In genomic region chr19:46058466-46058865, GRCm38 (mm10) we compare ENCODE assay signal across 13 mouse cellular contexts. TPM values are rescaled to one million over a fixed set of nuclear protein-coding genes. Genes with fewer than 3 reads are reported as not detected.
DNase-seq lines count a peak whose midpoint lies in the region; ATAC-seq and TF ChIP-seq lines count a peak whose summit lies in the region.
"Had no signal": no experiment of that assay in that cellular context is flagged by ENCODE, and none has a peak within 500 bp of the region (broad histone marks: within the 10 kb centered on the region; RNA-seq: fewer than 3 reads in every experiment).

No protein-coding gene starts in this region.

- peak overlapping the region; percentile 8; the same call in 1 of the 2 replicates for H3K4me3 ChIP-seq in forebrain, embryonic 12.5 days (replicated peaks)
- H3K4me3 ChIP-seq in forebrain, postnatal 0 days (ENCODE audit: low read depth, low read length), result no peak overlapping the region
- 0 out of 2 replicates have a peak overlapping the region, but pooled peaks have one; percentile 93 for H3K4me3 ChIP-seq in kidney, embryonic 15.5 days (replicated peaks)
- peak overlapping the region; percentile 42; the same call in 1 of the 2 replicates for H3K4me3 ChIP-seq in G1E (ENCODE audit: low read depth, low read length)
- H3K4me3 ChIP-seq in liver, embryonic 13.5 days (replicated peaks), result peak overlapping the region; percentile 94
- H3K4me3 ChIP-seq in gastrocnemius, adult 2 months, result no peak overlapping the region
- H3K4me3 ChIP-seq: left cerebral cortex, adult 2 months had no signal

- H3K27ac ChIP-seq in forebrain, embryonic 12.5 days, result no peak overlapping the region
- no peak overlapping the region for H3K27ac ChIP-seq in forebrain, postnatal 0 days (ENCODE audit: low read depth, low read length)
- no peak overlapping the region for H3K27ac ChIP-seq in kidney, embryonic 15.5 days
- peak overlapping the region; percentile 94 for H3K27ac ChIP-seq in liver, embryonic 13.5 days
- no peak overlapping the region for H3K27ac ChIP-seq in gastrocnemius, adult 2 months
- H3K27ac ChIP-seq: left cerebral cortex, adult 2 months had no signal

- 96% methylated on average over 7 of the region's 7 CpGs for WGBS in forebrain, embryonic 12.5 days
- WGBS in forebrain, postnatal 0 days, result 98% methylated on average over 7 of the region's 7 CpGs
- WGBS in kidney, embryonic 15.5 days, result 92% methylated on average over 7 of the region's 7 CpGs
- WGBS in liver, embryonic 13.5 days (ENCODE audit: insufficient replicate concordance), result 66% methylated on average over 7 of the region's 7 CpGs

- DNase-seq in forebrain, postnatal 0 days, result no peak
- no peak for DNase-seq in kidney, postnatal 25 days
- no peak for DNase-seq in G1E (ENCODE audit: low spot score)
- no peak for DNase-seq in liver, embryonic 13.5 days
- DNase-seq in layer of hippocampus, adult 9-10 months (ENCODE audit: low spot score), result no peak
- no peak for DNase-seq in gastrocnemius, adult 2 months
- DNase-seq: heart, postnatal 10 days; kidney, postnatal 10 days; lung, postnatal 4 days; right cerebral cortex, adult 18-20 months had no signal

- no peak for ATAC-seq in forebrain, embryonic 12.5 days (ENCODE audit: low FRiP score)
- ATAC-seq in forebrain, postnatal 0 days, result no peak
- ATAC-seq in kidney, embryonic 15.5 days (replicated peaks; ENCODE audit: low FRiP score), result no peak
- ATAC-seq in G1E (ENCODE audit: extremely low read depth, insufficient number of reproducible peaks, low FRiP score, poor library complexity, severe bottlenecking), result no peak
- no peak for ATAC-seq in liver, embryonic 13.5 days (ENCODE audit: low read depth)

- H3K4me2 ChIP-seq in forebrain, embryonic 12.5 days, result no peak overlapping the region
- no peak overlapping the region for H3K4me2 ChIP-seq in forebrain, postnatal 0 days (ENCODE audit: low read depth)
- H3K4me2 ChIP-seq in kidney, embryonic 15.5 days, result peak overlapping the region; percentile 84
- H3K4me2 ChIP-seq in liver, embryonic 13.5 days, result peak overlapping the region; percentile 98

- H3K27me3 ChIP-seq in forebrain, embryonic 12.5 days, result no peaks in the 10 kb centered on the region
- no peaks in the 10 kb centered on the region for H3K27me3 ChIP-seq in forebrain, postnatal 0 days (ENCODE audit: insufficient read depth, low read length)
- no peaks in the 10 kb centered on the region for H3K27me3 ChIP-seq in kidney, embryonic 15.5 days
- H3K27me3 ChIP-seq in G1E (ENCODE audit: insufficient read depth, low read length), result no peaks in the 10 kb centered on the region; the same call in 1 of the 2 replicates
- H3K27me3 ChIP-seq in liver, embryonic 13.5 days, result no peaks in the 10 kb centered on the region

- no peaks in the 10 kb centered on the region for H3K9me3 ChIP-seq in forebrain, embryonic 12.5 days
- no peaks in the 10 kb centered on the region for H3K9me3 ChIP-seq in forebrain, postnatal 0 days (ENCODE audit: low read length)
- no peaks in the 10 kb centered on the region for H3K9me3 ChIP-seq in kidney, embryonic 15.5 days (replicated peaks)
- peaks cover 3% of the 10 kb centered on the region; the same call in 1 of the 2 replicates for H3K9me3 ChIP-seq in G1E (replicated peaks)
- H3K9me3 ChIP-seq in liver, embryonic 13.5 days (replicated peaks), result 0 out of 2 replicates have a peak, but pooled peaks cover 4% of the 10 kb centered on the region

- intact Hi-C loops in gastrocnemius, adult 2 months (cut with DNase I), result loop anchor here (1.0 kb wide), 1 partner anchor 15 kb away; no protein-coding TSS in a partner anchor

- no peak for TF ChIP-seq CTCF in forebrain, postnatal 0 days (IDR thresholded peaks at IDR 0.05; ENCODE audit: low read depth)
- no peak for TF ChIP-seq CTCF in G1E (IDR thresholded peaks at IDR 0.05; ENCODE audit: low read depth, low read length)
- TF ChIP-seq CTCF in gastrocnemius, adult 2 months (IDR thresholded peaks at IDR 0.05), result no peak

- H3K4me1 ChIP-seq in forebrain, embryonic 12.5 days, result peaks cover 16% of the 10 kb centered on the region
- 0 out of 2 replicates have a peak, but pooled peaks cover 5% of the 10 kb centered on the region for H3K4me1 ChIP-seq in forebrain, postnatal 0 days (ENCODE audit: insufficient read depth)
- peaks cover 22% of the 10 kb centered on the region for H3K4me1 ChIP-seq in kidney, embryonic 15.5 days
- H3K4me1 ChIP-seq in G1E (ENCODE audit: insufficient read depth, low read depth, low read length), result peaks cover 54% of the 10 kb centered on the region
- peaks cover 55% of the 10 kb centered on the region for H3K4me1 ChIP-seq in liver, embryonic 13.5 days (replicated peaks)

- H3K36me3 ChIP-seq in forebrain, embryonic 12.5 days (replicated peaks), result peaks cover 21% of the 10 kb centered on the region
- H3K36me3 ChIP-seq in forebrain, postnatal 0 days (ENCODE audit: insufficient read depth), result peaks cover 24% of the 10 kb centered on the region
- peaks cover 23% of the 10 kb centered on the region for H3K36me3 ChIP-seq in kidney, embryonic 15.5 days
- peaks cover 45% of the 10 kb centered on the region for H3K36me3 ChIP-seq in G1E (replicated peaks)
- H3K36me3 ChIP-seq in liver, embryonic 13.5 days, result peaks cover 31% of the 10 kb centered on the region

- H3K9ac ChIP-seq in forebrain, embryonic 12.5 days, result no peak overlapping the region
- no peak overlapping the region for H3K9ac ChIP-seq in forebrain, postnatal 0 days
- H3K9ac ChIP-seq in kidney, embryonic 15.5 days, result no peak overlapping the region
- H3K9ac ChIP-seq in liver, embryonic 13.5 days, result peak overlapping the region; percentile 95; the same call in 1 of the 2 replicates

RNA-seq across cellular contexts. Expression of gene Ldb1, which starts 13.5 kb away (rescaled TPM):
- 138 and 139 TPM in 2 replicates for polyA plus RNA-seq in forebrain, embryonic 12.5 days (2016; fragmentation: Nextera tagmentation; extraction: Ambion mirVana)
- 140 and 162 TPM in 2 replicates for total RNA-seq in forebrain, postnatal 0 days (2014; rRNA removed)
- polyA plus RNA-seq in forebrain, postnatal 0 days (2015; fragmentation: Nextera tagmentation; extraction: Ambion mirVana), result 82.6 and 90.4 TPM in 2 replicates
- polyA plus RNA-seq in kidney, embryonic 15.5 days (2015; fragmentation: Nextera tagmentation; extraction: Ambion mirVana), result 83.4 and 91.9 TPM in 2 replicates
- total RNA-seq in G1E (2014; fragmentation: Nextera tagmentation), result 145 and 160 TPM in 2 replicates
- total RNA-seq in G1E (2017), result 68.6 and 76.6 TPM in 2 replicates
- polyA plus RNA-seq in G1E (2012), result 405 and 501 TPM in 2 replicates
- 31.9 and 34.9 TPM in 2 replicates for polyA plus RNA-seq in liver, embryonic 13.5 days (2015; fragmentation: Nextera tagmentation; extraction: Ambion mirVana)
- total RNA-seq in gastrocnemius, adult 2 months (2021), result 10 to 100 TPM; 17.8 to 19.5 TPM

RNA-seq across cellular contexts. Expression of gene Pprc1, which starts 13.8 kb away (rescaled TPM):
- 37.1 and 41.7 TPM in 2 replicates for polyA plus RNA-seq in forebrain, embryonic 12.5 days (2016; fragmentation: Nextera tagmentation; extraction: Ambion mirVana)
- total RNA-seq in forebrain, postnatal 0 days (2014; rRNA removed), result 10.6 and 11.2 TPM in 2 replicates
- polyA plus RNA-seq in forebrain, postnatal 0 days (2015; fragmentation: Nextera tagmentation; extraction: Ambion mirVana), result 9.0 and 11.3 TPM in 2 replicates
- polyA plus RNA-seq in kidney, embryonic 15.5 days (2015; fragmentation: Nextera tagmentation; extraction: Ambion mirVana), result 33.3 and 44.6 TPM in 2 replicates
- total RNA-seq in G1E (2014; fragmentation: Nextera tagmentation) (72.0 and 132 TPM in 2 replicates), G1E (2017) (9.8 and 11.8 TPM in 2 replicates)
- polyA plus RNA-seq in G1E (2012), result 54.8 and 73.3 TPM in 2 replicates
- 19.5 and 23.8 TPM in 2 replicates for polyA plus RNA-seq in liver, embryonic 13.5 days (2015; fragmentation: Nextera tagmentation; extraction: Ambion mirVana)
- total RNA-seq in gastrocnemius, adult 2 months (2021), result 10 to 100 TPM; 15.0 to 24.0 TPM

RNA-seq across cellular contexts. Expression of gene Nolc1, which starts 17.2 kb away (rescaled TPM):
- polyA plus RNA-seq in forebrain, embryonic 12.5 days (2016; fragmentation: Nextera tagmentation; extraction: Ambion mirVana), result 117 and 118 TPM in 2 replicates
- total RNA-seq in forebrain, postnatal 0 days (2014; rRNA removed), result 38.0 and 51.6 TPM in 2 replicates
- polyA plus RNA-seq in forebrain, postnatal 0 days (2015; fragmentation: Nextera tagmentation; extraction: Ambion mirVana), result 49.7 and 67.3 TPM in 2 replicates
- polyA plus RNA-seq in kidney, embryonic 15.5 days (2015; fragmentation: Nextera tagmentation; extraction: Ambion mirVana), result 99.4 and 101 TPM in 2 replicates
- total RNA-seq in G1E (2014; fragmentation: Nextera tagmentation) (116 and 130 TPM in 2 replicates), G1E (2017) (121 and 153 TPM in 2 replicates)
- polyA plus RNA-seq in G1E (2012), result 145 and 147 TPM in 2 replicates
- 105 and 118 TPM in 2 replicates for polyA plus RNA-seq in liver, embryonic 13.5 days (2015; fragmentation: Nextera tagmentation; extraction: Ambion mirVana)
- total RNA-seq in gastrocnemius, adult 2 months (2021), result 10 to 100 TPM; 22.4 to 22.5 TPM

RNA-seq across cellular contexts. Expression of gene Hps6, which starts 55.2 kb away (rescaled TPM):
- polyA plus RNA-seq in forebrain, embryonic 12.5 days (2016; fragmentation: Nextera tagmentation; extraction: Ambion mirVana), result 2.7 TPM in 2 replicates
- 5.3 and 7.0 TPM in 2 replicates for total RNA-seq in forebrain, postnatal 0 days (2014; rRNA removed)
- 3.6 and 4.6 TPM in 2 replicates for polyA plus RNA-seq in forebrain, postnatal 0 days (2015; fragmentation: Nextera tagmentation; extraction: Ambion mirVana)
- 8.3 and 8.9 TPM in 2 replicates for polyA plus RNA-seq in kidney, embryonic 15.5 days (2015; fragmentation: Nextera tagmentation; extraction: Ambion mirVana)
- total RNA-seq in G1E (2014; fragmentation: Nextera tagmentation) (1.9 and 4.1 TPM in 2 replicates), G1E (2017) (7.6 and 8.0 TPM in 2 replicates)
- polyA plus RNA-seq in G1E (2012), result 15.0 and 16.4 TPM in 2 replicates
- 2.7 and 2.9 TPM in 2 replicates for polyA plus RNA-seq in liver, embryonic 13.5 days (2015; fragmentation: Nextera tagmentation; extraction: Ambion mirVana)
- 1 to 10 TPM; 3.4 to 3.9 TPM for total RNA-seq in gastrocnemius, adult 2 months (2021)

Comparison
In these comparisons a context has a peak if more than half of its experiments do, and no peak if none do; other contexts are left out.
1. H3K4me3 ChIP-seq: peak in forebrain, embryonic 12.5 days (single experiment), kidney, embryonic 15.5 days (single experiment), G1E (single experiment) and liver, embryonic 13.5 days (single experiment); none in forebrain, postnatal 0 days (single experiment) and gastrocnemius, adult 2 months (single experiment).
2. H3K4me2 ChIP-seq: peak in kidney, embryonic 15.5 days (single experiment) and liver, embryonic 13.5 days (single experiment); none in forebrain, embryonic 12.5 days (single experiment) and forebrain, postnatal 0 days (single experiment).